Mouse (Mus musculus): ENCODE data around the gene Shld2.

The Shld2 gene

DNA sequence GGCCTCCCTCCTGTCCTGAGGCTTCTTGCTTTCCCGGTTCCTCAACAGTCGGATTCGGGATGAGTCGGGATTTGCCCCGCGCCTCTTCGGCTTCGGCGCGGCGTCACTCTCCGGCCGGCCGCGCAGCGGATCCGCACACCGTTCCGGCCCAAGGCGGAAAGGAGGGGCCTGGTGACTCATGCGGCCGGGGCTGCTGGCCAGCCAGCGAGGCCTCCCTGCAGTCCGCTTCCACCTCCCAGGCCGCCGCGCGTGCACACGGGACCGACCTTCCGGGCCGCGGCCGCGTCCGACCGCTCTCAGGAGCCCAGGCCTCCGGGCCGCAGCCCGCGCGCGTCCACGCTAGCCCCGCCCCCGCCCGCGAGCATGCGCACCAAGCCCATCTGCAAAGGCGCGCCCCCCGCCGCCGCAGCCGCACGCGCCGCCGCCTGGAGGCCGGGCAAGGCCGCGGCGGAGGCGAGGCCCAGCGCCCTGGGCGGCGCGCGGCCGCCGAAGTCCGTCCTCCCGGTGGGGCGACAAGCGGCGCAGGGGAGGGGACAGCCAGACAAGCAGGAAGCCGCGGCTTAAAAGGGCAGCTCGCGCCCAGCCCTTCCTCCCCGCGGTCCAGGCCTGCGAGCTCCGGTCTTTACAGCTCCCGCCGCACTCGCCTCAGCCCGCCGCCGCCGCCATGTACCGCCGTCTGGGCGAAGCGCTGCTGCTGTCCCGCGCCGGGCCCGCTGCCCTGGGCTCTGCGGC, at the start of gene Shld2, which contains the start of gene Glud1:
Gene Shld2, minus strand, starts transcription at position 260 of the 732 bp plus-strand sequence.
Gene Glud1, plus strand, starts transcription at position 494 of the 732 bp plus-strand sequence.
- DNase-seq (ENCODE audit: low spot score) = peak; percentile 90

DNA sequence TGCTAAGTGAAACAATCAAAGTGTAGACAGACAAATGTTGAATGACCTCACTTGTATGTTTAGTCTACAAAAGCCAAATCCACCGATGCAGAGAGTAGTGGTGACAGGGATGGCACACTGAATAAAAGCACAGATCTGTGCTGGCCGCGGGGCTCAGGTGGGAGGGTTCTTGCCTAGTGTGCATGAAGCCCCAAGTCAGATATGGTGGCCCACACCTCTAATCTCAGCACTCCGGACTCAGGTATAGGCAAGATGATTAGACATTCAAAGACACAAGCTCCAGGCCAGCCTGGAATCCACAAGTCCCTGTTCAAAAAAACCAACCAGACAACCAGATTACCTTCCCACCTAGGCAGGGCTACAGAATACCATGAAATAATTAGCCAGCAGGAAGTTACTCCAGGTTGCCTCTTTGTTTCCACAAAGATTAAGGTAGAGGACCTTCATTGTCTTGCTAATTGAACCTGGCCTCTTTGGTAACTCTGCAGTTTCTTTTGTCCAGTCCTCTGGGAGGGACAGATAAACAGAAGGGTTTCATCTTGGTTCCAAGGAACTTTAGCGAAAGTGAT, 49.5 kb upstream of the Shld2 start:
- DNase-seq (ENCODE audit: low spot score) = no peak

DNA sequence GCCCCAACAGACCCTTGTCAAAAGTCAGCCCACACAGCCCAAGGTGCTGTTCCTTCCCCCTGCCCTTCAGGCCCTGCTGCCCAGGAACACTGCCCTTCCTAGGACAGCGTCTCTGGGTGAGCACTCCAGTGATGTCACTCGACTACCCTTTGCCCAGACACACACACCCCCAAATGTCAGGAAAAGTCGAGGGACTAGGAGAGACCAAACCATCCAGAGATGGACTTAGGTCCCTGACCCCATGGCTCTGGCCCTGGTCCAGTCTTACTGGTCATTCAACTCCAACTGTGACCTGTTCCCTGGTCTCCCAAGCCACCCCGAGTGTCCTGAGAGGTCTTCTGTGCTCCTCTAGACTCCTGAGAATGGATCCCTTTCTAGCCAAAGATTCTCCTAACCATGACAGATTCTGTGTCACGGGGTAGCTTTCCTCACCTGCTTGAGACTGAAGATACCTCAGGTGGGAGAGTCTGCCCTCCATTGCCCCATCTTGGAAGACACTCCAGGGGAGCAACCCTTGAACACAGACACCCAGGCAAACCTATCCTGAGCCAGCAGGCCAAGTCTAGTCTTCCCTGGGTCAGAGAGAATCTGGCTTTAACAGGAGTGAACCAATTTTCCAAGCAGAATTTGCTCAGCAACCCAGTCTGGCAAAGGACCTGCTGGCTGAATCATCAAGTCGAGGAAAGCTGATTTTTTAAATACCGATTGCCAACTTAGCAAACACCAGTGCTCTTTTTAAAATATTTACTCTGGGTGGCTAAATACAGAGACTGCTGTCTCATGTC, 47.6 kb upstream of the Shld2 start:
- DNase-seq (ENCODE audit: low spot score) = no peak

DNA sequence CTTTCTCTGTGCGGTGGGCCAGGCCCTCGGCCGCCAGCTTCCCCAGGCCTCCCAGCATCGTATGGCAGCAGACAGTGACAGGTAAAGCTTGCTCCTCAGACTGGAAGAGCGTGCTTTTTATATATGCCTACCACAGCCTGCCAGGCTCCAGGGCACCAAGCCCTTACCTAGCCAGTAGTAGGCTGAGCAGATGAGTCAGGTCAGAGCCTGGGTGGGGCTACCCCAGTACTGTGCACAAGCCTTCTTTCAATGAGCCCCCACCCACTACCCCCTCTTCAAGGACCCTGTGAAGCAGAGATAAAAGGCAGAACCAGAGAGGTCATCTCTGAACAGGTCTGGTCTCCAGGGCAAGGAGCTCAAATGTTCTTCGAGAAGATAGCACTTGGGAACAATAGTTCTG, 45.0 kb upstream of the Shld2 start, which contains the start of gene Fam25c:
Gene Fam25c, minus strand, starts transcription at position 133 of the 400 bp plus-strand sequence.
- no peak for DNase-seq (ENCODE audit: low spot score)

DNA sequence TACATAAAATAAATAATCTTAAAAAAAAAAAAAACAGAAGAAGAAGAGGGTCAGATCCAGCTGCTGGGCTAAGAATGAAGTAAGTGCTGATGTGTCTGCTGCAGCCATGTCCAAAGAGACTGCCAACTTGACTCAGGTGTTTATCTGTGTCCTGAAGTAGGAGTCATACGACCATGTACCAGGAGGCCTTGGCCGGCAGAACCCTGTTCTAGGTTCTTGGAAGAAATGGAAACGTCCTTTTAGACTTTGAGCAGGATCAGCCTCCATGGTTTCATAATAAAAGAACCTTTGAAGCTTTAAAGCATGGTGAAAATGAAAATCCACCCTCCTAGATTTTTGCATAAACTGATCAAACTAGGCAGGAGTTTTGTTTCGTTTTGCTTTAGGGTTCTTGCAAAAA, 44.2 kb upstream of the Shld2 start:
- no peak for DNase-seq (ENCODE audit: low spot score)

DNA sequence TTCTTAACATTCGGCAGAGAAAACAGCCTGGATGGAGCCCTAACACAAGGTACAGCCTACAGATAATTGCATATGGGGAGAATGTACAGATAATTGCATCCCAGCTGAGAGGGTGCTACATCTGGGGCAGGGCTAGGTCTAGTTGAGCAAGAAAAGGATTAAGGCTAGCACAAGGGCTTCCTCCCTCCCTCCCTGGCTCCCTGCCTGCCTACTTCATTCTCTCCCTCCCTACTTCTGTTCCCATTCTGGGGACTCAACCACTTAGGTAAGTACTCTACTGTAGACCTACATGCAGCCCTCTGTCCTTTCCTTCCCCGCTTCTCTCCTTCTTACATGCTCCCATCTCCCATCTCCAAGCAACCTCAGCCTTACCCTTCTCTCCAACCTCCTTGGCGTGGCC, 43.0 kb upstream of the Shld2 start:
- DNase-seq (ENCODE audit: low spot score) = no peak

DNA sequence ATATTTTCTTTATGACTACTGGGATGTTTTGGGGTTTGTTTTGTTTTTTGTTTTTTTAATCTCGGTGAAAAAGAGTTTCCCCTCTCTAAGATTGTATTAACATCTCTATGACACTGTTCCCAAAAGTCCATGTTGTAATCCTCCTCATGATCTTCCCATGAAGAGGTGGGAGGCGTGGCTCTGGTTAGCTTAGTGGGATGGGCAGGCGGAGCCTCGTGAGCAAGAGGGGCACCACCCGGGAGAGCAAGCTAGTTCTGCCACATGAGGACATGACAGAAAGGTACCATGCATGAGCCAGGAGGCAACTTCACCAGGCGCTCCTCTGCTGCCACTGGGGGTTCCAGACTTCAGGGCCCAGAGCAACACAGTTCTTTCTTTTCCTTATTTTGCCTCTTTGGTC, 42.2 kb upstream of the Shld2 start:
- DNase-seq (ENCODE audit: low spot score) = no peak

DNA sequence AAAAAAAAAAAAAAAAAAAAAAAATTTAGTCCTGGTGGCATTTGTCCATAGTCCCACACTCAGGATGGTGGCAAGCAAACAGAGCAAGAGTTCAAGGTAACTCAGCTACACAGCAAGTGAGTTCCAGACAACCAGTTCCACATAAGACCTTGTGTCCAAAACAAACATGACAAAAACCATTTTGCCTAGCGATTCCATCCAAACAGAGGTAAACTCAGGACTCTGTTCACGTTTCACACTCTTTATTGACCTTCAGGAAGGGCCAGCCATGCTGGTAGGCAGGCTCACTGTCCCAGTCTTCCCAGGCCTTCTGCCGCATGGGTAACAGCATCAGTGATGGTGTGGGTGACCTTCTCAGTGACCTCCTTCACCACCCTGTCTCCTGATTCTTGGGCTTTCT, 41.4 kb upstream of the Shld2 start:
- no peak for DNase-seq (ENCODE audit: low spot score)

DNA sequence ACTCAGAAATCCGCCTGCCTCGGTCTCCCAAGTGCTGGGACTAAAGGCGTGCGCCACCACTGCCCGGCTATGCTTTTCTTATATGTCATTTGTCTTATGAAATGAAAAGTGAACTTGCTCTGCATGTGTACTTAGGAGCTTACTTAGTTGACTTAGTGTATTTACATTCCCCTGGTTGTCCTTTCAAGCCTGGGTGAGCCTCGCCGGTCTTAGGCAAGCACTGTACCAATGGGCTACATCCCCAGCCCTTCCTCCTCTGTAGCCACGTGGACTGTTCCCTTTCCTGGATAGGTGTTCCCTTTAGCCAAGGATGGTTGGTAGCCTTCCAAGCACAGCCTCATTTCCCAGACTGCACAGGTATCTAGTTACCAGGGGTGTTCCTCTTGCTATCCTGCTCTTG, 38.7 kb upstream of the Shld2 start:
- DNase-seq (ENCODE audit: low spot score) = no peak

DNA sequence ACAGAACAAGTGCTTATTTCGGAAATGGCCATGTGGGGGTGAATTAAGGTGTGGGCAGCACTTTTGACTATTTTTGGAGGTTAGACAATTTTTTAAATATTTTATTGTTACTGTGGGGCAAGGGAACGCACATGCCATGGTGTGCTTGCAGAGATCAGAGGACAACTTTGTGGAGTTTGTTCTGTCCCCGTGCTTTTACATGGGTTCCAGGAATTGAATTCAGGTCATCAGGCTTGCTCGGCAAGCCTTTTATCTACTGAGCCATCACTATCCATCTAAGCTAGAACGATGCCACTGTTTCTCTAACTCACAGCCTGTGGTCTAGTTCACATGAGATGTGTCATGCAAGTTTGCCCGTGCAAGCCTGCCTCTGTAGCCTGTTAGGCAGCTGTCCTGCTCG, 38.0 kb upstream of the Shld2 start:
- DNase-seq (ENCODE audit: low spot score) = no peak

DNA sequence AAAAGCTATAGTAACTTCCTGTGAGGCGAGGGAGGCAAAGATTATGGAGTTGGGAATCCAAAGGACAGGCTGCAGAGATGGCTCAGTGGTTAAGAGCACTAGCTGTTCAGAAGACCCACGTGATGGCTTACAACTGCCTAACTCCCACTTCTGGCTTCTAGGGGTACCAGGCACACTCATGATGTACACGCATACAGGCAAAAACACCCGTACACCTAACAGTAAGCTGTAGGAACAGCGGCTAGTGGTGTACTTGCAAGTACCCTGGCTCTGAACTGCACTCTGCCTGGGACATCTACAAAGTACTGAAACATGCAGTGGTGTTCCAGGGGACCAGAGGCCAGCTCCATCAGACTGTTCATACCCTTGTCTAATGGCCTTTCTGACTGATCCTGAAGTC, 36.8 kb upstream of the Shld2 start:
- DNase-seq (ENCODE audit: low spot score) = no peak

DNA sequence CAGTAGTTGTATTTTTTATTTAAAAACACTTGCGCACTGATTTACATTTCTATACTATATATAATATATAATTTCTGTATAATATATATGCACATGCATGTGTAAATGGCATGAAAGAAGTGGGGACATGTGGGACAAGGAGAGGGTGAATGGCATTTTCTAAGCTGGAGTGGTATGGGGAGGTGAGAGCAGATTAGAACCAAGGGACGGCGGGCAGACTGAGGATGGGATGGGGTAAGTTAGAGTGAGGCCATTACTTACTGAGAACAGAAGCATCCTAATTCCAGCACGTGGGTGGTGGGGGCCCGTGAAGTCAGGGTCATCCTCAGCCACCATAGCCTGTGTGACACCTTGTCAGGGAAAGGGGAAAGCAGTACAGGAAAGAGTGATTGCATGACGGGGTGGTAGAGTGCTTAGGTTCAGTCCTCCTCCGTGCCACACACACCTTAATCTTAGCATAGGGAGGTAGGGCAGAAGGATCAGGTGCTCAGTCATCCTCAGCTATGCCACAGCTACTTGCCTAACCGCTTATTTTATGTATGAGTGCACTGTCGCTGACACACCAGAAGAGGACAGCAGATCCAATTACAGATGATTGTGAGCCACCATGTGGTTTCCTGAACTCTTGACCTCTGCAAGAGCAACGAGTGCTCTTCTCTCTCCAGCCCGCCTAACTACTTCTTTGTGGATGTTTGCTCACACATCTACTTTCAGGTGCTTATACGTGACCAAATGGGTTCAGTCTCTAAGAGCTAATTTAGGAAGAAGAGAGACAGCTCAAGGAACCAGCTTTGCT, 35.7 kb upstream of the Shld2 start:
- DNase-seq (ENCODE audit: low spot score) = no peak

DNA sequence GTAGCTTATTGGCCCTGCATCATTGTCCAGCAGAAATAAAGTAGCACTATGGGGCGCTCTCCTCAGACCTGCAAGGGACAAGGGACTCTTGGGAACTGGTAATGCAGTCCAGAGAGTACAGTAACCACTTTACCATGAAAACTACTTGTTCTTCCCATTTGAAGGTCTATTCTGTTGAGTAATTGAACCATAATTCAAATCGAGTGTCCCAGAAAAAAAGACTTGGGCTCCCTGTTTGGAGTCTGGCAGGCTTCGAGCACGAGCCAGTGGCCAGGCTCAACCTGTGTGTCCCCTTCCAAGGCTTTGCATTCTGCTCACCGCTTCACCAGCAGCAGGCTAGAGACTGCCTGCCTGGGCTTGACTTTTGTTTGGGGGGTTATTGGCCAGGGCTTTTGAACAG, 34.1 kb upstream of the Shld2 start:
- DNase-seq (ENCODE audit: low spot score) = no peak

DNA sequence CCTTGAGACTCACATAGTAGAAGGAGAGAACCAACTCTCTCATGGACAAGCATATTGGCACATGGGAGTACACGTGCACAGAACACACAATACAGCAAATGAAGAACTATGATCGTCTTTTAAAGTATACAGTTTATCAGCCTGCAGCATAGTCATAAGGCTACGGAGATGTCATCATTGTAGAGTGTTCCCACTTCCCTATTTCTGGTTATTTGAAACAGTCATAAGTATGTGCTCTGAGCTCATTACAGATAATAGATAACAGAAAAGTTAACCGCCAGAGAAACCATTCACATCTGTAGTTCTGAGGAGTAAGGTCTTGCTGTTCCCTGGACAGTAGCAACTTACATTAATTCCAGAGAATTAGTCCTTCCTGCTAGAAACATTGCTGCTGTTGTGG, 32.8 kb upstream of the Shld2 start:
- no peak for DNase-seq (ENCODE audit: low spot score)

DNA sequence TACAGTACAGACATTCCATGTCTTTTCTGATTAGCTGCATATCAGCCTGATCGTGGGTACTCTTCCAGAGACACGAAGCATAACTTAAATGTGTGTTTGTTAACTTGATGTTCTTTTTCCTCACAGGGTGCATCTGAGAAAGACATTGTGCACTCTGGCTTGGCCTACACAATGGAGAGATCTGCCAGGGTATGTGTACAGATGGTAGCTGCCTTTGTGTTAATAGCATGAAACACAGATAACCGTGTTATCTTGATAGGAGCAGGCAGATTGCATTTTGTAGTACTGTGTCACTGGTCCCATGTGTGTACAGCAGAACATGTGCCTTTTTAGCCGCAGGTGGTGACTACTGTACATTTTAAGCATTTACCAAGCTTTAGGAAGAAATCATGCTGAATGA, 31.7 kb upstream of the Shld2 start:
- no peak for DNase-seq (ENCODE audit: low spot score)

DNA sequence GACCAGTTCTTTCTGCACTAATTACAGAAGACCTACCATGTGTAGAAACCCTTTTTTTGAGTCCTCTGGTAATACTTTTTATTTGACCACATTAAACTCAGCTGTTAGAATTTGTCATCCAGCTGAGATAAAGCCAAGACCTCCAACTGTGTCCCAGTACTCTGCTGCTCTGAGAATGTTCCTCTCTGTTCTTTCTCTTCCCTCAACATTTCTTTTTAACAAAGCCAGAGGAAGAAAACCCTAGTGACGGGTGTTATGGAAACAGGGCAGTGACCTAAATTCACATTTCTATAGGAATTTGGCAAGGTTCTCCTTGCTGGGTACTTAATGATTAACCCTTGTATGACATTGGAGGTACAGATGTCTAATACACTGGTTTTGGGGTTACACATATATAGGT, 29.2 kb upstream of the Shld2 start:
- DNase-seq (ENCODE audit: low spot score) = peak; percentile 25

DNA sequence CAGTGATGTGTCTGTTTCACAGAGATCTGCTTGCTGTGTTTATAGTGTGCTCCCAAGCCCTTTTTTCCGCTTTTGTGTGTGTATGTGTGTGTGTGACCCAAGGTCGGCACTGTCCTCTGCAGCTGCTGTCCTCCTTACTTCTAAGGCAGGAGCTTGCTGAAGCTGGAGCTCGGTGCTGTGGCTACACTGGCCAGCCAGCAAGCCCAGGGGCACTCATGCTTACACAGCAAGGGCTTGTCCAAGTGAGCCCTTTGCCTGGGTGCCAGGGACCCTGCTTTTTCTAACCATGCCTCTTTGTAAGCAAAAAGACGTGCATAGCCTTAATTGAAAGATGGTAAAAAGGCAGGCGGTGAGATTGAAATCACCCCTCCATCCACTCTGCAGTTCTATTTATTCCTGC, 22.2 kb upstream of the Shld2 start:
- DNase-seq (ENCODE audit: low spot score) = peak; percentile 22

DNA sequence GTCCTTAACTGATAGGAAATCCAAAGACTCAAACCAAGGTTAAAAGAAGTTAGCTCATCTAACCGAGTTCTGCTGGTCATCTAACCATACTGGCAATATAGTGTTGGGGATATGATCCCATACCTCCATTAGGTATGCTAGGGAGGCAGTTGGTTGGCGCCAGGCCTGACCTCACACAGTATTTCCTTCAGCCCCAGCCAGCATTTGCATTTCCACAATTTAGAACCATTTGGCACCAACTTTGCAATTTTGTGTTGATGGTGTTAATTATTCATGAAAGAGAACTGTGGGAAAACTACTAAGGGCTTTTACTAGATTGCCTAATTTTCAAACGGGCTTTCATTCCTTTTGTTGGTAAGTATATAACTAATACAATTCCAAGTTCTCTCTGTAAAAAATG, 21.6 kb upstream of the Shld2 start:
- peak; percentile 38 for DNase-seq (ENCODE audit: low spot score)

DNA sequence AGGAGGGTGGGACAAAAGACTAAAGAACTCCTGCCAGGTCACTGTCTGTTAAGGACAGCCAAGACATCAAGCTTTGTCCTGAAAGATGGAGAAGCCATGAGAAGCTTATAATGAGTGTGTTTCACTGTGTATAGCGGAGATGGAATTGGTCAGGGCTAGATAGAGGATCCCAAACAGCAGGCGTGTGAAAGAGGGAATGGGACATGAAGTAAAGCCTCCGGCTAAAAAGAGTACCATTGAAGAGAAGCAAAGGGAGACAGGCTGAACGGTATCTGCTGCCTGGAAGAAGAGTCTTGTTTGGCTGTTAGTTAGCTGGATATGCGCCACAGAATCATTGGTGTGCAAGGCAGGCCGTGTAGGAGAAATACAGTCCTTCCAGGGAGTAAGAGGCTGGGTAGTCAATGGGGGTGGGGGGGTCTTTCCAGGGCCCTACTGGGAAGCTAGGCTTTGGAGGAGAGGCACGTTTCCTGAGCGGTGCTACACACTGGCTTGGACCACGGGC, 20.4 kb upstream of the Shld2 start:
- no peak for DNase-seq (ENCODE audit: low spot score)

DNA sequence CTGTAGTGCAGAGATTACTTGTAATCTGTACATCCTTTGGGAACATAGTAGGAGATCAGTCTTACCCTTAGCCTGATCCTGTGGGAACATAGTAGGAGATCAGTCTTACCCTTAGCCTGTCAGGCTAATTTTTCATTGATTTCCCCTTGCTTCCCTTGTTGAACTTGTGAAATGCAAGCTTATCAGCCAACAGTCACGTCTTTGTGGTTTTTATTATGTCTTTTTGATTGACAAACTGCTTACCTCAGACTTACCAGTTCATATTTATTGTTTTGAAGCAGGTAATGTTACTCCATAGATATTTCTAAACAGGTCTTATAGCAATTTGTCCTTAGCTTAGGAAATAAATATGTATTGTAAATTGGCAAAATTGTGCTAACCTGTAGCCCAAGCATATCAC, 17.3 kb upstream of the Shld2 start:
- DNase-seq (ENCODE audit: low spot score) = no peak

DNA sequence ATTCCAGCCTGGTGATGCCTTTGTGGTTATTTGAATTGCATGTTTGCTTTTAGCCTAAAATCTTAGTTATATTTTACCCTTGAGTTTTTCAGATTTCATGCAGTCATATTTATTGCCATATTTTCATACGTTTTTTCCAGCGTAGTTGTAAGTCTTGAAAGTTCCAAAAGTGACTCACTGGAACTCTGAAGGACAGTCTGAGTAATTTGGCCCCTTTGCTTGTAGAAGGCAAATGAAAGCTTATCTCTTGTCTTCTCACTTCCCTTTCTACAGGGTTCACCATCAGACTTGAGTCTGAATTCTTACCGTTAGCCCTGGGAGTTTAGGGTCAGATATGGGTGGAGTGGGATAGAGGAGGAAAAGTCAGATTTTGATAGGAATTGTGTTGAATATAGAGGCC, 16.3 kb upstream of the Shld2 start:
- no peak for DNase-seq (ENCODE audit: low spot score)

DNA sequence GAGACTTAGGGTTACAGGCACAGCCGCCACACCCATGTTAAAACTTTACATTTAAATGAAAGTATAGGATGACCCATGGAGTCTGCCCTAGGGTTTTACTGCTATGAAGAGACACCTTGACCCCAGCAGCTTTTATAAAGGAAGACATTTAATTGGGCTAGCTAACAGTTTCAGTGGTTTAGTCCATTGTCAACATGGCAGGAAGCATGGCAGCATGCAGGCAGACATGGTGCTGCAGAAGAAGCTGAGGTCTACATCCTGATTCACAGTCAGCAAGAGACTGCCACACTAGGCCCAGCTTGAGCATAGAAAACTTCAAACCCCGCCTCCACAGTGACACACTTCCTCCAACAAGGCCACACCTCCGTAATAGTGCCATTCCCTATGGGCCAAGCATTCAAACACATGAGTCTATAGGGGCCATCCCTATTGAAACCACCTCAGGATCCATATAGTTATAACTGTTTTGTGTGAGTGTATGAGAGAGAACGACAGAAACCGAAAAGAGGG, 13.3 kb upstream of the Shld2 start:
- DNase-seq (ENCODE audit: low spot score) = no peak
